Mouse (Mus musculus): ENCODE measurements around the gene Chd1. TPM values are rescaled to one million over a fixed set of nuclear protein-coding genes. Genes with fewer than 3 reads are reported as not detected.
"Not testable (repeated sequence)": the region's sequence is repeated elsewhere in the genome, so short reads cannot be mapped to it uniquely, and the experiment has no call there.

Chd1 gene
- total RNA-seq, 2 experiments from 2014 or later = 28.5 to 29.5 TPM

- DNase-seq = peak; percentile 43 to 73
- intact Hi-C loops (cut with DNase I) = loop anchor here (1.0 kb wide), 2 partner anchors 18 to 101 kb away; no protein-coding TSS in a partner anchor
These were observed 19.2 kb downstream of the Chd1 start for GRCm38 (mm10) chr17:15723866-15724475.

- intact Hi-C loops (cut with DNase I) = no loop called here
These were observed 26.9 kb downstream of the Chd1 start for GRCm38 (mm10) chr17:15731706-15732105.

GRCm38 (mm10) chr17:15737346-15737917, 32.7 kb downstream of the Chd1 start:
- intact Hi-C loops (cut with DNase I) = no loop called here
- DNase-seq = no peak

More at GRCm38 (mm10) chr17:15731706-15732105, 26.9 kb downstream of the Chd1 start:
- DNase-seq = no peak

GRCm38 (mm10) chr17:15741836-15742235, 37.1 kb downstream of the Chd1 start:
- intact Hi-C loops (cut with DNase I) = no loop called here
- DNase-seq = no peak

GRCm38 (mm10) chr17:15742953-15743352, 38.2 kb downstream of the Chd1 start:
- intact Hi-C loops (cut with DNase I) = no loop called here
- no peak for DNase-seq

- intact Hi-C loops (cut with DNase I) = no loop called here
- DNase-seq = peak; percentile 31 to 47
These were observed 38.6 kb downstream of the Chd1 start for GRCm38 (mm10) chr17:15743379-15743778.

- DNase-seq = no peak
- intact Hi-C loops (cut with DNase I) = no loop called here
These were observed 41.9 kb downstream of the Chd1 start for GRCm38 (mm10) chr17:15746696-15747095.

- no peak for DNase-seq
- intact Hi-C loops (cut with DNase I) = no loop called here
These were observed 43.3 kb downstream of the Chd1 start for GRCm38 (mm10) chr17:15748022-15748421.

GRCm38 (mm10) chr17:15751264-15751663, 46.5 kb downstream of the Chd1 start:
- intact Hi-C loops (cut with DNase I) = not testable (repeated sequence)

GRCm38 (mm10) chr17:15761191-15761590, 56.4 kb downstream of the Chd1 start:
- intact Hi-C loops (cut with DNase I) = no loop called here
- no peak for DNase-seq

More at GRCm38 (mm10) chr17:15751264-15751663, 46.5 kb downstream of the Chd1 start:
- not testable (repeated sequence) for DNase-seq

GRCm38 (mm10) chr17:15769081-15769724, 64.4 kb downstream of the Chd1 start:
- peak in 1 of 2 experiments; percentile 10 for DNase-seq
- intact Hi-C loops (cut with DNase I) = no loop called here

- no peak for DNase-seq
- intact Hi-C loops (cut with DNase I) = no loop called here
These were observed 69.2 kb downstream of the Chd1 start for GRCm38 (mm10) chr17:15773956-15774355.

GRCm38 (mm10) chr17:15774565-15775215, 69.9 kb downstream of the Chd1 start:
- no peak for DNase-seq
- intact Hi-C loops (cut with DNase I) = no loop called here

- intact Hi-C loops (cut with DNase I) = no loop called here
- no peak for DNase-seq
These were observed 71.6 kb downstream of the Chd1 start for GRCm38 (mm10) chr17:15776349-15776748.

GRCm38 (mm10) chr17:15777979-15778378, 73.2 kb downstream of the Chd1 start:
- peak in 1 of 2 experiments; percentile 17 for DNase-seq
- intact Hi-C loops (cut with DNase I) = no loop called here

GRCm38 (mm10) chr17:15787036-15787435, 82.3 kb downstream of the Chd1 start:
- intact Hi-C loops (cut with DNase I) = loop anchor here (2.0 kb wide), 1 partner anchor 1114 kb away; no protein-coding TSS in a partner anchor
- peak; percentile 37 to 57 for DNase-seq

GRCm38 (mm10) chr17:15790716-15791115, 85.9 kb downstream of the Chd1 start:
- intact Hi-C loops (cut with DNase I) = no loop called here
- DNase-seq = no peak

GRCm38 (mm10) chr17:15799195-15799793, 94.5 kb downstream of the Chd1 start:
- no peak for DNase-seq
- intact Hi-C loops (cut with DNase I) = no loop called here

- intact Hi-C loops (cut with DNase I) = loop anchor here (5.0 kb wide), 1 partner anchor 1098 kb away; no protein-coding TSS in a partner anchor
- DNase-seq = peak in 1 of 2 experiments; percentile 52
These were observed 99.4 kb downstream of the Chd1 start for GRCm38 (mm10) chr17:15804008-15804812.
